Mouse (Mus musculus) neural tube, embryonic 11.5 days (tissue): ENCODE results near the gene Coq3. TPM values are rescaled to one million over a fixed set of nuclear protein-coding genes. Genes with fewer than 3 reads are reported as not detected.
A peak's percentile ranks its signal among the peaks of the same experiment; 100 is the strongest.

Experiments
- ATAC-seq: fragments of 200-750 bp; cut with Nextera tagmentation; 2 replicates; pipeline ENCODE4 v1.8.0; 2017; ENCODE audit warnings: moderate number of reproducible peaks, mild to moderate bottlenecking, moderate TSS enrichment, moderate library complexity; ENCODE audit not compliant: insufficient read depth, low FRiP score, low TSS enrichment
- DNase-seq: peaks from one replicate; pipeline ENCODE4 v3.0.0-alpha.2; 2015; ENCODE audit warnings: low spot score
- H3K27ac ChIP-seq: fragments of 300-500 bp; sonication (generic); 2 replicates; pipeline ENCODE4 v1.5.1; 2014; ENCODE audit warnings: low read depth, mild to moderate bottlenecking, low read length
- H3K27me3 ChIP-seq: fragments of 300-500 bp; sonication (generic); 2 replicates; pipeline ENCODE4 v1.6.1; 2014; ENCODE audit warnings: mild to moderate bottlenecking, low read length, mixed read lengths; ENCODE audit not compliant: control insufficient read depth, insufficient read depth
- H3K36me3 ChIP-seq: fragments of 300-500 bp; sonication (generic); 2 replicates; pipeline ENCODE4 v1.6.1; 2014; ENCODE audit warnings: mild to moderate bottlenecking, low read length, moderate library complexity, mixed read lengths; ENCODE audit not compliant: control insufficient read depth, insufficient read depth
- H3K4me1 ChIP-seq: fragments of 300-500 bp; sonication (generic); 2 replicates; pipeline ENCODE4 v1.6.1; 2014; ENCODE audit warnings: low read length, mixed read lengths; ENCODE audit not compliant: control insufficient read depth, insufficient read depth
- H3K4me2 ChIP-seq: fragments of 300-500 bp; sonication (generic); 2 replicates; pipeline ENCODE4 v1.6.1; 2014; ENCODE audit warnings: low read depth, mild to moderate bottlenecking, moderate library complexity
- H3K4me3 ChIP-seq: fragments of 300-500 bp; sonication (generic); 2 replicates; pipeline ENCODE4 v1.5.1; 2014; ENCODE audit warnings: low read depth, low read length
- H3K9ac ChIP-seq: fragments of 300-500 bp; sonication (generic); 2 replicates; pipeline ENCODE4 v1.6.1; 2014; ENCODE audit warnings: mild to moderate bottlenecking, low read length
- H3K9me3 ChIP-seq: fragments of 300-500 bp; sonication (generic); 2 replicates; pipeline ENCODE4 v1.6.1; 2016; ENCODE audit warnings: low read length; ENCODE audit not compliant: control insufficient read depth
- WGBS: fragments of 180-500 bp; shearing (Covaris S2); extraction: QIAGEN DNeasy Blood & Tissue Kit; methylation state at CpG from one replicate; pipeline ENCODE4 v1.1.7; 2014; 5-methylcytosine and 5-hydroxymethylcytosine counted together
- polyA plus RNA-seq: library from polyadenylated mRNA; unstranded; fragments of >200 nt; fragmentation: Nextera tagmentation; extraction: Ambion mirVana; gene quantifications from 2 replicates; pipeline ENCODE4 v1.2.1, GENCODE M21; 2014

Coq3 gene
- polyA plus RNA-seq, 1 experiment from 2014 or later, result 12.3 TPM

GRCm38 (mm10) chr4:21952255-21952654 is 72.8 kb downstream of the Coq3 start:
- Histone ChIP-seq H3K27ac (no peak overlapping the region), H3K4me1 (no peaks in the 10 kb centered on the region), H3K4me3 (no peak overlapping the region), H3K9ac (no peak overlapping the region), H3K9me3 (no peaks in the 10 kb centered on the region), H3K36me3 (no peaks in the 10 kb centered on the region), H3K27me3 (no peaks in the 10 kb centered on the region), H3K4me2 (no peak overlapping the region)
- DNase-seq, result no peak
- 76% methylated on average over 2 of the region's 2 CpGs for WGBS
- ATAC-seq, result no peak

GRCm38 (mm10) chr4:21957570-21958321 is 78.3 kb downstream of the Coq3 start:
- Histone ChIP-seq H3K4me3 (no peak overlapping the region), H3K27ac (no peak overlapping the region), H3K9me3 (no peaks in the 10 kb centered on the region), H3K4me2 (no peak overlapping the region), H3K27me3 (no peaks in the 10 kb centered on the region), H3K4me1 (no peaks in the 10 kb centered on the region), H3K36me3 (no peaks in the 10 kb centered on the region), H3K9ac (no peak overlapping the region)
- DNase-seq (peak; percentile 64), ATAC-seq (peak; percentile 61; the same call in 1 of the 2 replicates)
- 57% methylated on average over 7 of the region's 7 CpGs for WGBS

Other genes starting within 250 kb of the Coq3 start
- 6.8 and 8.8 TPM in 2 replicates for gene Prdm13, start 193.7 kb upstream of the Coq3 start, polyA plus RNA-seq
- 68.5 and 79.5 TPM in 2 replicates for gene Ccnc, start 152.0 kb upstream of the Coq3 start, polyA plus RNA-seq
- gene Usp45, start 112.5 kb upstream of the Coq3 start, polyA plus RNA-seq, result 10.7 and 15.2 TPM in 2 replicates
- gene Tstd3, start 112.5 kb upstream of the Coq3 start, polyA plus RNA-seq, result 23.0 and 27.5 TPM in 2 replicates
- 157 and 163 TPM in 2 replicates for gene Pnisr, start 32.1 kb upstream of the Coq3 start, polyA plus RNA-seq
- 27.8 and 31.1 TPM in 2 replicates for gene Faxc, start 51.7 kb downstream of the Coq3 start, polyA plus RNA-seq